Mouse (Mus musculus): Measurements from ENCODE around the gene Tmem132a. TPM values are rescaled to one million over a fixed set of nuclear protein-coding genes. Genes with fewer than 3 reads are reported as not detected.

Tmem132a gene
- polyA plus RNA-seq, 1 experiment from 2014 or later = 236 TPM

DNA sequence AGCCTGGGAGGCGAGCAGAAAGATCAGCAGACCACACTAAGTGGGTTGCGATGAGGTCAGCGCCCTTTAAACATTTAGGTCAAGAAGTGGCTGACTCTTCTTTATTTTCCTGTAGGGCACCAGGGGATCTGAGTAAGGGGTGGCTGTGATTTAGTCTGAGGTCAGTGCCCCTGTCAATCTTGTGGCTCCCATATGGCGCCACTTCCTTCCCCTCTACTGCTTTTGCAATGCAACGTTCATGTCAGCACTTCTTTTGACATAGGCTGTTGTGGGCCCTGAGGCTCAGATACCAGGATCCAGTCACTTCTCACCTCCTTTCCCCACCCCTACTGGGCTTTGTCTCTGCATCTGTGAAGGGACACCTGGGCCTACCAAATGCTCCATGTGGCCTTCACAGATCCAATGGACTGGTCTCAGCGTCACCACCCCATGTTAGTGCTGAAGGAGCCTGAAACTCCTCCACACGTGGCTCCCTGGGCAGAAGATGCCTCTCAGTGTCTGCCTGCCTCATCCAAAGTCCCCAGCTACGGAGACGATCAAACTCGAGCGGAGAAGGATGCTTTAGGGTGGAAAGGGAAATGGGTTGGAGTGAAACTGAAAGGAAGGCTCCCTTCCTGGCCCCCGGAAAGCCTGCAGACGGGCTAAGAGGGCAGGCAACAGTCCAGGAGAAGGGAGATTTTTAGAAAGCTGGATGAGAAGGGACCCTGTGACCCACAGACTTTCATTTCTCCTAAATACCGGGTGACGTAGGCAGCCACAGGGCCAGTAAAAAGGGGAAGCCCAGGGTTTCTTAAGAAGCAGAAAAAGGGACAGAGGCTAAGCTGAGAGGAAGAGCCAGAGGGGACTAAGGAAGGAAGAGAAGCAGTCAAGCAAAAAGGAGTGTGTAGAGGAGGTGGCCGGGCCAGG, 27.8 kb downstream of the Tmem132a start:
- Histone ChIP-seq H3K36me3 (replicated peaks) (no peaks in the 10 kb centered on the region), H3K9ac (no peak overlapping the region), H3K27ac (no peak overlapping the region), H3K4me3 (no peak overlapping the region), H3K4me2 (no peak overlapping the region), H3K4me1 (no peaks in the 10 kb centered on the region), H3K9me3 (no peaks in the 10 kb centered on the region), H3K27me3 (replicated peaks) (no peaks in the 10 kb centered on the region)
- WGBS = 61% methylated on average over 16 of the region's 16 CpGs
- ATAC-seq (replicated peaks) = no peak

DNA sequence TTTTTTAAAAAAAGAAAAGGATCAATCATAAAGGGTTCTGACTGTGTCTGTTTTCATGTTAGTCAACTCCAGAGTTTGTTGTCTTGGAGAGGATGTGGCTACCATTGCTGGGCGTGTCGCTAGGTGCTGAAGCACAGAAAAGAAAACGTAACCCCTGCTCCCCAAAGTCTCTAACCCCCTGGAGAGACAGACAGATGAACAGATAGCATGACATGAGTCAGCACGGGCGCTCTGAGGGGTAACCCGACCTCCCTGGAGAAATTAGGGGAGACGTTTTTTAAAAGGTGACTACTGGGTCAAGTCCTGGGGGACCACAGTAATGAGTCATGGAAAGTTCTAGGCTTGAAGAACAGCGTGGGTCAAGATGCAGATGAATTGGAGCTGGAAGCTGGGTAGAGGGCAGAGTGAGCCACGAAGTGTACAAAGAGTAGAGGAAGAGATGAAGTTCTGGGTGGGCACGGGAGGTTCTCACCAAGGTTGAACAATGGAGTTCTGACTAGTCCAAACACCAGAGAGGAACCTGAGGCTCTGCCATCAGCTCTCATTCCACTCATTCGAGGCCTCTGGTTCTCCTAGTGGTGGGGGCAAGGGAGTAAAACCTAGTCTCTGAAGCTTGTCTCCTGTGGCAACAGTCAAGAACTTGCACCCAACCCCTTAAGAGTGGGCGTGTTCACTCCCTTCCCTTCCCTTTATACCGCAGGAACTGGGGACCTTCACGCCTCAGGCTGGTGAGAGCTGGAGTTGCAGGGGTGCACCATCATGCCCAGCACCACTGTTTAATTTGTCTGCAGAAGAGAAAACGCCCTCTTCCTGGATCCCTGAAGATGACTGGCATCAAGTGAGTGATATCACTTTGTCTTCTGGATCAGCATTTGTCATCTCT, 30.5 kb downstream of the Tmem132a start, which contains the start of gene Slc15a3:
Slc15a3 (plus strand) TSS at position 718 of the 883 bp plus-strand sequence.
- 85% methylated on average over 15 of the region's 15 CpGs for WGBS
- Histone ChIP-seq H3K4me1 (no peaks in the 10 kb centered on the region), H3K9me3 (no peaks in the 10 kb centered on the region), H3K4me3 (no peak within 1 kb of the TSS), H3K36me3 (replicated peaks) (no peaks in the 10 kb centered on the region), H3K9ac (no peak within 1 kb of the TSS), H3K27me3 (replicated peaks) (no peaks in the 10 kb centered on the region), H3K27ac (no peak within 1 kb of the TSS), H3K4me2 (no peak within 1 kb of the TSS)
- no peak for ATAC-seq (replicated peaks)

DNA sequence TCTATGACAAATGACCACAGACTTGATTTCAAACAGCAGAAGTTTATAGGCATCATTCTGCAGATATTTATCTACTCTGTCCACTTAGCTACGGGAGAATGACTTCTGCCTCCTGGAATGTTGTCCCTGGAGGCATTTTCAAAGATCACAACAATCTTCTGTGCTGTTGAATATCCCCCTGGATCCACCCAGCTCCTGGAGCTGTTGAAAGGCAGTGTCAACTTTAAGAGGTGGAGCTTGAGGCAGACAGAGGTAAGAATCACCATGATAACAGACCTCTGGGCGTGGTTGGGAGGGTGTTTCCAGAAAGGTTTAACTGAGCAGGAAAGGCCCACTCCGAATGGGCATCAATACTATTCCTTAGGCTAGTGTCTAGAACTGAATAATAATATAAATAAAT, 34.1 kb downstream of the Tmem132a start:
- H3K4me3 ChIP-seq = no peak overlapping the region
- H3K4me1 ChIP-seq = no peaks in the 10 kb centered on the region
- WGBS = 72% methylated on average over 3 of the region's 3 CpGs
- H3K9me3 ChIP-seq = no peaks in the 10 kb centered on the region
- H3K27me3 ChIP-seq (replicated peaks) = no peaks in the 10 kb centered on the region; the same call in 1 of the 2 replicates
- no peak overlapping the region for H3K4me2 ChIP-seq
- ATAC-seq (replicated peaks) = no peak
- H3K9ac ChIP-seq = no peak overlapping the region
- no peak overlapping the region for H3K27ac ChIP-seq
- H3K36me3 ChIP-seq (replicated peaks) = no peaks in the 10 kb centered on the region

DNA sequence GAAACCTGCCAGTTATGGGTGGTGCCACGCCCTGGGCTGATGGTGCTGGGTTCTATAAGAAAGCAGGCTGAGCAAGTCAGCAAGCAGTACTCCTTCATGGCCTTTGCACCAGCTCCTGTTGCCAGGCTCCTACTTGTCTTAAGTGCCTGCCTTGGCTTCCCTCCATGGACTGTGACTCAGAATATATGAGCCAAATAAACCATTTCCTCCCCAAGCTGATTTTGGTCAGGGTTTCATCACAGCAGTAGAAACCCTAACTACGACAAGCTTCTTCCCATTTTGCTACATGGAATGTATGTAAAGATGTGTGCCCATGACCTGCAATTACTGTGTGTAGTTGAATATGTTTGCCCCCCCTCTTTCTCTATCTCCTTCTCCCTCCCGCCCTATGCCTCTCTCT, 36.1 kb downstream of the Tmem132a start:
- no peak for ATAC-seq (replicated peaks)
- Histone ChIP-seq H3K27ac (no peak overlapping the region), H3K4me3 (no peak overlapping the region), H3K4me2 (no peak overlapping the region), H3K4me1 (no peaks in the 10 kb centered on the region), H3K36me3 (replicated peaks) (no peaks in the 10 kb centered on the region), H3K9ac (no peak overlapping the region), H3K27me3 (replicated peaks) (no peaks in the 10 kb centered on the region; the same call in 1 of the 2 replicates), H3K9me3 (no peaks in the 10 kb centered on the region)
- 85% methylated on average over 3 of the region's 3 CpGs for WGBS

DNA sequence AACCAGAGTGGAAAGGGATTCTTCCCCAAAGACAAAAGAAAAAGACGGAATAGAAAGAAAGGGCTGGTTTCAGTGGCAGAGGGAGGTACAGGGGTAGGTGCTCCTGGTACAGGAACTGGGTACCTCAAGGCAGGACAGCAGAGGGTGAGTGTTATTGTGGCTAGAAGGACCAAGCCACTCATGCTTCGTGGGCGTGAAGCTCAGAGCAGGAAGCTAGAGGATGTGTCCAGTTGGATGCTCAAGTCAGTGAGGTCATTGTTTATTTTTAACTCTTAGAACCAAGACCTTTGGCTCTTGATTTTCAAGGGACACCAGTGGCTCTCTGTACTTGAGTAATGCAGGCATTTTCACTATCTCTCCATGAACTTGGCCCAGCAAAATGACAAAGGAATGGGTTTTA, 37.7 kb downstream of the Tmem132a start:
- Histone ChIP-seq H3K27me3 (replicated peaks) (no peaks in the 10 kb centered on the region; the same call in 1 of the 2 replicates), H3K9ac (no peak overlapping the region), H3K36me3 (replicated peaks) (no peaks in the 10 kb centered on the region), H3K4me2 (no peak overlapping the region), H3K9me3 (no peaks in the 10 kb centered on the region), H3K4me3 (no peak overlapping the region), H3K4me1 (no peaks in the 10 kb centered on the region), H3K27ac (no peak overlapping the region)
- no peak for ATAC-seq (replicated peaks)
- 91% methylated on average over 3 of the region's 3 CpGs for WGBS

DNA sequence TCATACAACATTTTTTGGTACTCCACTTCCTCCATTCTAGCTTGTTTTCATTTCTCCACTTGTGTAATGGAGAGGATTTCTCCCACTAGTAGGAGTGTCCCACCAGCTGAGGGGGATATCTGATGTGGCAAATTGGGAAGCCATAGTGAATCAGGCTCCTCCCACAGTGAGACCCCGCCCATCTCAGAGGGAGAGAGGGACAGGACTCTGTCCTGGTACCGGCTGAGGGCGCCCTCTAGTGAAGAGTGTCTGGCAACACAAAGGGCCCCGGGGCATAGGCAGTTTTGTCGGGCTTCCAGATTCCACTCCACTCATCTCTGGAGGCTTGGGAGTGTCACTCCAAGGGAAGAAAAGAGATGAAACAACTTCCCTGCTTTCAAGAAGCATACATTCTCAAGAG, 38.3 kb downstream of the Tmem132a start:
- Histone ChIP-seq H3K27ac (no peak overlapping the region), H3K4me1 (no peaks in the 10 kb centered on the region), H3K4me3 (no peak overlapping the region), H3K27me3 (replicated peaks) (no peaks in the 10 kb centered on the region; the same call in 1 of the 2 replicates), H3K36me3 (replicated peaks) (no peaks in the 10 kb centered on the region), H3K4me2 (no peak overlapping the region), H3K9ac (no peak overlapping the region), H3K9me3 (no peaks in the 10 kb centered on the region)
- no peak for ATAC-seq (replicated peaks)
- WGBS = 7% methylated on average over 5 of the region's 5 CpGs

DNA sequence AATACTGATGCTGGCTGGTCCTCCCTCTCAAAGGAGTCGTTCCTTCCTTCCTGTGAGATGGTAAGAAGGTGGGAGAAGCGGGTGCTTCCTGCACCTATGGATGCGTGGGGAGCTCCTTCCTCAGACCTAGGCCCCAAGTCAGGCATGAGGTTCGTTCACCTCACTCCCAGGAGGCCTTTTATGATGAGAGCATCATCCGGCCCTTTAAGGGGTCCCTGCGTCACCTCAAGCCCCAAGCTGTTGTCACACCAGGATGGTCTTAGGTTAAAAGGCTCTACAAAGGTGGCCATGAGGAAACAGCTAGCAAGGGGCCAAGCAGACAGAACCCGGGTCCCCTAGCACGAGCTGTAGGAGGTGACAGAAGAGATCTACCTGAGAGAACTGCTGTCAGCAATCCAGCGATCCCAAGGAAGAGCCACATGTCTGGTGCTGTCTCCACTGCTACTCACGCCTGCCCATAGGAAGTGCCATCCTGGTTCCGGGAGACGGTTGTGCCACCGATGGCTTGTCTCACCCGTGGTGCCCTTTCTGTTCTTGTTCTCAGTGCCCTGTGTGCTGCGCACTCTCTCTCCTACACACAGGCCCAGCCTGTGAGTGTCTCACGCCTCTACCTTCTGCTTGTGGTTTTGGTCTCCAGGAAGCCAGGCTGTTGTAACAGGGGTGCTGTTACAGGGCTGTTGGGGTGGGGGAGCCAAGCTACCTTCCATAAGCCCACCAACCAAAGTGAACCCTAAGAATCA, 40.1 kb downstream of the Tmem132a start, which contains the start of gene Cd6:
Cd6 (minus strand) TSS at position 623 of the 740 bp plus-strand sequence.
- H3K36me3 ChIP-seq (replicated peaks) = no peaks in the 10 kb centered on the region
- H3K9ac ChIP-seq = no peak within 1 kb of the TSS
- ATAC-seq (replicated peaks) = no peak
- no peaks in the 10 kb centered on the region for H3K4me1 ChIP-seq
- H3K9me3 ChIP-seq = no peaks in the 10 kb centered on the region
- no peak within 1 kb of the TSS for H3K27ac ChIP-seq
- no peaks in the 10 kb centered on the region; the same call in 1 of the 2 replicates for H3K27me3 ChIP-seq (replicated peaks)
- 91% methylated on average over 16 of the region's 16 CpGs for WGBS
- H3K4me2 ChIP-seq = no peak within 1 kb of the TSS
- no peak within 1 kb of the TSS for H3K4me3 ChIP-seq

DNA sequence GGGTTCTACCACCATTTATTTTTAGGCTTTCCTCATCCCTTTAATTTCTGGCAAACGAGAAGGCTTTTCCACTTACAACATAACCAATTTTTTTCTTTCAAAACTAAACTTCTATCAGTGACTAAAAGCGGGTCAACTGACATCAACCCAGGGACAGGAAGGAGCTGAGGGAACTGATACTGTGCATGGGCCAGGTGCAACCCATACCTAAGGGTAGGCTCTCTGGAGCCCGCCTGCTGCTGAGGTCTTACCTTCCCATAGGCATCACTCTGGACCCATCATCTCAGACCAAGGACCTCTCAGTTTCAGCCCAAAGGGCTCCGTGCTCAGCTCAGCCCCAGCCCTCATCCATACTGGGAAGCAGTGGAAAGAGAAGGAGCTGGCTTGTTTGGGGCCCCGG, 41.4 kb downstream of the Tmem132a start:
- Histone ChIP-seq H3K4me1 (no peaks in the 10 kb centered on the region), H3K4me2 (no peak overlapping the region), H3K27me3 (replicated peaks) (no peaks in the 10 kb centered on the region; the same call in 1 of the 2 replicates), H3K4me3 (no peak overlapping the region), H3K9me3 (no peaks in the 10 kb centered on the region), H3K9ac (no peak overlapping the region), H3K27ac (no peak overlapping the region), H3K36me3 (replicated peaks) (no peaks in the 10 kb centered on the region)
- no peak for ATAC-seq (replicated peaks)
- WGBS = 95% methylated on average over 5 of the region's 5 CpGs

DNA sequence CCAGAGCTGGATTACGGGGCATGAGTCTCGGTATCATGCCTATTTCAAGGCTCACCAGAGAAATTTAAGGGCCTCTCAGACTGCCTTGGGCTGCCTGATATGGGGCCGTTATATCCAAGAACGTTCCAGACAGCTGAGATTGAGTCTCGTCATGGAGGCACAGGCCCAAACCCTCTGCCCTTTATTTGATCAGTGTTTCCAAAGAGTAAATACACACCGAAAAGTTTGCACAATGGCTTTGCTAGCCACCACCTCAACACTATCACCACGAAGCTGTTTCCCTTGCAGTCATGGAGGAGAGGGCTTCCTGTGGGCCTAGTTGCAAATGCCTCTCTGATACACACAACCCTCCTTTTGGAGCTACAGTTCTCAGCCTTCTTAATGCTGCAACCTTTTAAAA, 45.7 kb downstream of the Tmem132a start:
- H3K9me3 ChIP-seq = no peaks in the 10 kb centered on the region
- no peak overlapping the region for H3K4me2 ChIP-seq
- no peaks in the 10 kb centered on the region for H3K4me1 ChIP-seq
- no peaks in the 10 kb centered on the region for H3K36me3 ChIP-seq (replicated peaks)
- no peak overlapping the region for H3K9ac ChIP-seq
- H3K4me3 ChIP-seq = no peak overlapping the region
- ATAC-seq (replicated peaks) = no peak
- no peak overlapping the region for H3K27ac ChIP-seq
- WGBS = 92% methylated on average over 7 of the region's 7 CpGs
- H3K27me3 ChIP-seq (replicated peaks) = no peaks in the 10 kb centered on the region

DNA sequence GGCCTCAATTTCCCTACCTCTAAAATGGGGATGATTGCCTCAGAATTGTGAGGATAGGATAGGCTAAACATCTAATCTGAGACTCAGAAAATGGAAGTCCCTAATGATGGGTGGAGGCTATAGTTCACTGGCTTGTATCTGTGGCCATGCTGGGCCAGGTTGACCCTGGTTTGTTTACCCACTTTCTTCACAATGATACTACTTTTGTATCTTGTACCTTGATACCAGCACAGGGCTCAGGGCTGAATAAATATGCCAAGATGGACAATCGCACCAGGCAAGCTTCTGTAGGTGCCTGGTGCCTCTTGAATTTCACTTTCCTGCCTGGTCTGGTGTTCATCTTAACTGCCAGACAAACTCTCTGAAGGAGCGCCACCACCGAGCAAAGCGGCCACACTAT, 47.2 kb downstream of the Tmem132a start:
- WGBS = 97% methylated on average over 4 of the region's 4 CpGs
- H3K4me2 ChIP-seq = no peak overlapping the region
- H3K27ac ChIP-seq = no peak overlapping the region
- H3K9ac ChIP-seq = no peak overlapping the region
- H3K9me3 ChIP-seq = no peaks in the 10 kb centered on the region
- H3K27me3 ChIP-seq (replicated peaks) = no peaks in the 10 kb centered on the region
- H3K4me3 ChIP-seq = no peak overlapping the region
- H3K4me1 ChIP-seq = no peaks in the 10 kb centered on the region
- no peaks in the 10 kb centered on the region for H3K36me3 ChIP-seq (replicated peaks)
- ATAC-seq (replicated peaks) = no peak

DNA sequence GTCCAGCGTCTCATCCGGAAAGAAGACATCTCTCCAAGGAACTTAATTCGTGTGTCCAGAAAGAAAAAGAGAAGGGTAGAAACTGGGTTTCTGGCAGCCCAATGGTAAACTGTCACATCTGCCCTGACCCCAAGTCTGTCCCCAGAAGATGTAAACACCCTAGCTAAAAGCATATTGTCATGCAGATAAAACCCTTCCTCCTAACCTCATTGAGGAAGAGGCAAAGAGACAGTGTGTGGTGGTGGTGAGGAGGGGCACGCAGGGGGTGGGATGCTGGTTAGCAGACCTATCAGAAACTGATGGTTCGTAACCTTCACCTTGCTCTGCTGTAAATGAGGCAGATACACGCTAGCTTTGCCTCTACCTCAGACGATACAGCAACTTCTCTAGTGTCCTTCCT, 48.4 kb downstream of the Tmem132a start:
- no peaks in the 10 kb centered on the region for H3K4me1 ChIP-seq
- WGBS = 63% methylated on average over 7 of the region's 7 CpGs
- H3K9ac ChIP-seq = no peak overlapping the region
- H3K27me3 ChIP-seq (replicated peaks) = no peaks in the 10 kb centered on the region
- H3K4me3 ChIP-seq = no peak overlapping the region
- no peak for ATAC-seq (replicated peaks)
- no peak overlapping the region for H3K27ac ChIP-seq
- H3K9me3 ChIP-seq = no peaks in the 10 kb centered on the region
- H3K4me2 ChIP-seq = no peak overlapping the region
- H3K36me3 ChIP-seq (replicated peaks) = no peaks in the 10 kb centered on the region

Data from midbrain, embryonic 15.5 days (tissue).